Mouse (Mus musculus) liver (tissue): ENCODE data around the gene Rnf185.

Experiments
- DNase-seq: peaks from one replicate; pipeline ENCODE4 v3.0.0-alpha.2; 2020; ENCODE audit warnings: mixed read lengths

The Rnf185 gene

DNA sequence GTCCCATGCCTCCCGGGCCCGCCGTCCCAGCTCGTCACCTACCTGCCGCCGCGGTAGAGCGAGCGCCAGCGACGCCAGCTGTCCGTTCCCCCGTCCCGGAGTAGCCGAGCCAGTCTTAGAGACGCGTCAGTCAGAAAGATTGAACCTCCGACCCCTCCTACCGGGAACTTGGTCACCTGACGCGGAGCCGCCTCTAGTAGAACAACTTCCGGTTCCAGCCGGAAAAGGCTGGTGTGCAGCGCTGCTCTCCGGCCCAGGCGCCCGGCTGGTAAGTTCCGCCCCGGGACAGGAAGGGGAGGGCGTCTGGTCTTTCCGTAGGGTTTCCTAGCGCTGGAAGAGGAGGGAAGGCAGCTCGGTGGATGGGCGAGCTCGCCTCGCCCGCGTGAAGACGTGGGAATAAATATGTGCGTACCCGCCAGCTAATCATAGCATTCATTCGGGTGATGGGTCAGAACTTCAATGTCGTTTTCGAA, at the start of gene Rnf185:
Rnf185 (minus strand) TSS at position 197 of the 473 bp plus-strand sequence.
- peak; percentile 94 for DNase-seq

DNA sequence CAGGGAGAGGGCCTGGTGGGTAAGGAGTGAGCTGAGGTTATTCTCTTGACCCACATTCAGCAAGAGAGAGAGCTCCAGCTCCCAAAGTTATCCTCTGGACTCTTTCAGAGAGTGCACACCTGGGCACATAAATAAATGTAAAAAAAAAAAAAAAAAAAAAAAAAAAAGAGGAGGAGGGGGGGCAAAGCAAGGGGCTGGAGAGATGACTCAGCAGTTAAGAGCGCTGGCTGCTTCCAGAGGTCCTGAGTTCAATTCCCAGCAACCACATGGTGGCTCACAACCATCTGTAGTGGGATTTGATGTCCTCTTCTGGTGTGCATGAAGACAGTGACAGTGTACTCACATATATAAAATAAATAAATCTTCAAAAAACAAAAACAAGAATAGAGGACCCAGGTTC, 45.1 kb upstream of the Rnf185 start:
- DNase-seq, result no peak

DNA sequence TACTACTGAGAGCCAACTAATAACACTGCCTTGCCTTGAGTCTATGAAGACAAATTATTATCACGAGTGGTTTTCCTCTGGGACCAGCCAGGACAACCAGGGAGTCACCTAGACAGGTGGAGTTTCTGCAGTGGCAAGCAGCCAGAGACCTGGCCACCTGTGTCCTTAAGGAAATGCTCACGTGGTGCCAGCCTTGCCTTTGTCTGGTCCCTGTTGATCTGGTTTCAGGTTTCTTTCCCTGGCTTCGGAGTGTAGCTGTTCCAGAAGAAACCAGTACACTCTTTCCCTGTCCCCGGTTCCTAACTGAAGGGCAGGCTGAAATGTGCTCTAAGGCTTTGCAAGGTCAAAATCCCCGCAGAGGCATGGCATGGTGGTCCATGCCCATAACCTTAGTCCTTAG, 44.6 kb upstream of the Rnf185 start:
- DNase-seq, result no peak

DNA sequence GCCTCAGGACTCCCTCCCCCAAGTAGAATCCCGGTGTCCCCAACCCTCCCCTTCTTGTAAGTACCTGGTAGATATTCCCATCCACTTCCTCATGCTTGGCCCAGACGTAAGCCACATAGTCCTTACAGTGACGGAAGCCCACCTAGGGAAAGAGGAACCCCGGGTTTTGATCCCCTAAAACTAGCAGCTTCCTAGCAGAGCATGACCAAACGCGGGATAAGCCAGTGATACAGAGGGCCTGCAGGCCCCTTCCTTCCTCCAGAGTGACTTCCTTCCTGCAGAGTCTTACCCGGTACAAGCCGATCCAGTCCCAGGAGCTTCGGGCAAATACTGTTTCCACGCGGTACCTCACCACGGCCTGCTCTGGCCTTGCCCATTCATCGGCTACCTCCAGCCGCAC, 43.3 kb upstream of the Rnf185 start:
- no peak for DNase-seq

DNA sequence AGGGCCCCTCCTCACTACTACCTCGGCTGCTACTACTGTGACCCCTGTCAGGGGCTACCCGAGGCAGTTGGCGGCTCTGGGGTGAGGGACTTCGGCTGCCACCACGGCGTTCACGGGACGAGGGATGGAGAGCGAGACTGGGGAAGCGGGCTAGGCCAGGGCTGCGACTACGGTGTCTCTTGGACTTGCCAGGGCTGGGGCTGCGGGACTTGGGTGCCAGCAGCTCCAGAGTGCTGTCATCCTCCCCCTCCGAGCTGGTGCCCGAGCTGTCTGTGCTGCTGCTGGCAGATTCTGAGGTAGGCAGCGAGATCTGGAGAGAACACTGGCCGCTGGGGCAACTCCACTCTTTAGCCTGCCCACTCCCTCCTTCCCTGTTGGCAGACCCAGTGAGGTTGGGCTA, 42.7 kb upstream of the Rnf185 start:
- no peak for DNase-seq

DNA sequence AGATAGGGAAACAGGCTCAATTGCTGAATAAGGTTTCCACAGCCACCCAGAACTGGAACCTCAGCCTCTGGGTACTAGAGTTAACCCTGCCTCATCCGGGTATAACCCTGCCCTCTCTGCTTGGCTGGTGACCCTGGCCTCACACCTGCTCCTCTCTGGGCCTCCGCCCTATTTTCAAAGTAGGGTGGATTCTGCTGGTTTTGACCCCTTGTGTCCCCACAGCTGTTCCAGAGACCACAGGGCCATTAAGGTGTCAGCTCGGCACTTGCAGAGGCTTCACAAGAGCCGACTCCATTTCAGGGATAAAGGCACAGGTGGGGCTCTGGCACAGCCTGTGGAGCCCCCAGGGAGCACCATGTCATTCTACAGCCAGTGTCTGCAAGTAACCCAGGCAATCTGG, 40.6 kb upstream of the Rnf185 start:
- DNase-seq, result no peak

DNA sequence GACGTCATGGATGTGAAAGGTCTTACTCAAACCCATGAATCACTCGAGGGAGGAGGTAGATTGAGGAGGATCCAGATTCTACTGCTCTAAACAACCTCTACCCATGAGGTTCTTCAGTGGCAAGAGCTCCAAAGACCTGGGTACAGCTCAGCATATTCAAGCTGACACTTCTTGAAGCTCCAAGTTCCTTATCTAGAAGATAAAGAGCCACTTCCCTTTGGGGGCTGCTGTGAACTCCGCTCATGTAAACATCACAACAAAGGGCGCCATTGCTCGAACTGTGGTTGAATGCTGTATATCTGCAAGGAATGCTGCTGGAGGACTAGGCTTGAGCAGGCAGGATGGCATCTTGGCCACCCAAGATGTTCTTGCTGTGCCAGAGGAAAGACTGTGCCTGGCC, 36.9 kb upstream of the Rnf185 start:
- no peak for DNase-seq

DNA sequence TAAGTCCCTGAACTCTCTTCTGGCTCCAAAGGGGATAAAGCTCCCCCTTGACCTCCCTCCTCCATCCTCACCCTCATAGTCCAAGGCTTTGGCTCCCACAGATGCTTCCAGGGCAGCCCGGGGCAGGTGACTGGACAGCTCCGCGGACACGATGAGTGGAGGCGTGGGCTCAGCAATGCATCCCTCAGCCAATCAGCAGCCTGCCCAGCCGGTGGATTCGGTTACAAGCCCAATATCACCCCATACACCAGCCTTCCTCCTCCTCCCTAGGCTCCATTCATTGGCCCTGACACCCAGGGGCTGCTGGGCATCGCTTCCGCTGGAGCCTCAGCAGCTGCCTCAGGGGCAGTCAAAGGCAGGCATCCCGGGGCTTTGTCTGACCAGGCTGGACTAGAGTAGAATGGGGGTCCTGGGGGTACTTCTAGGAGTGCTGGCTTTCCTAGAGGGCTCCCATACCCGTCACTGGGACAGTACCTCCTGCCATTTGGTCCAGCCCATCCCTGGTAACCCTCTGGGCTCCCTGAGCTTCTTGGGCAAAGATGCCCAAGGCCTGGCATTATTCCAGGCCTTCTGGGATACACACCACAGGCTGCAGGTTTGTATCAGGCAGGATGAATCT, 35.9 kb upstream of the Rnf185 start, which contains the start of gene Pla2g3:
Pla2g3 (plus strand) TSS at position 333 of the 619 bp plus-strand sequence.
- no peak for DNase-seq

DNA sequence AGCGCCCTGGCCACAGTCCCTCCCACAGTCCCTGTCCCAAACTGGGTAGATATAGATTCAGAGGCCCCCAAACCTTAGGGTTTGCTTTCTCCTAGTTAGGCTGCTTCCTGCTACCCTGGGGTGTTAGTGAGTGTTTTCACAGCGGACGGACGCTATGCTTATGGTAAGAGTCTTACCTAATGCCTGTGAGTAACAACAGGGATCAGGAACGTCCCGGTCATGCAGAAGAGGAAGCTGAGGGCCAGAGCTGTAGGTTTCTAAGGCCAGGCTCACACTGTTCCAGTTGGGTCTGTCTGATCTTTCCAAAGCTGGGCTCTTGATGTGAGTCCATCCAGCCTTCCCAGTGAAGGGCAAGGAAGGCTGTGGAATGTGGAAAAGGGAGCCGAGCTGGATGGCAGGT, 34.2 kb upstream of the Rnf185 start:
- DNase-seq, result no peak

DNA sequence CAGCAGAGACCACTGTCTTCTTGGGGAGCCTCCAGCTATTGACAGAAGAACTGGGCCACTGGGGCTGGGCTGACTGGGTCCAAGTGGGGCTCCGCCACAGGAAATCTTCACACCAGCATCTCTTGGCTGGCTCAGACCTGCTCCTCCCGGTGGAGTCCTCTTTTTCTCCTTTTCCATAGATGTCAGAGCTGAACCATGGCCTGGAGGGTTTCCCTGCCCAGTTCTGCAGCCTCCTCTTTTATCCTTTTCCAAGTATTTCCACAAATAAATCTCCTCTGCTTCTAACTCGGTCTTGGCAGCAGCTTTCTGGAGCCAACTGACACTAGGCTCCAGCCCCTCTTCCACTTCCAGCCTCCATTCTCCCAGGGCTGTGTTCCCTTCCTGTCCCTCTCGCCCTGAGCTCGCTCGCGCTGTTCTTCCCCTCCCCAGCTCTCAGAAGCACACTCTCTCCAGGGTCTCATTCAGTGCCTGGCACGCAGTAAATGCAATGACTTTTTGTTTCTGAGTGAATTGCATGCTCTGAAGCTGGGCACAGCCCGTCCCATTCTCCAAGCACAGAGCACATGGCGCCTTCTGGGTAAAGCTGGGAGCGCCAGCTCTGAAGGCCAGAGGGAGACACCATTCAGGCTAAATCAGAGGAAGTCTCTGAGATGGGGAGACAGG, 31.9 kb upstream of the Rnf185 start:
- DNase-seq, result no peak

DNA sequence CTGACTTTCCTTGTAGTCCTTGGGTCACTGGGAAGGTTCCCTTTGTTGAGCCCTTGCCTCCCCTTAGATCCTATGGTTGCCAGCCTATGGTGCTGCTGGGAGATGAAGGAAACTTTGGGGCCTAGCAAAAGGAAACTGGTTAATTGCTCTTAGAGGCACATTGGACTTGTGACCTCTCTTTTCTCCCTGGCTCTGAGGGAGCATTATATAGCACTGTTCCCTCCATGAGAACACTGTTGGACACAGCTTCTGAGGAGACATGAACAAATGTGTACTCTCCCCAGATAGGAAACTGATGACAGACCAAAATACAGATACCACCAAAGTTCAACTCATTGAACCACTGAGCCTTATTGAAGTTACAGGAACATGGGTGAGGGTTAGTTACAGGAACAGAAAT, 23.3 kb upstream of the Rnf185 start:
- DNase-seq, result no peak

DNA sequence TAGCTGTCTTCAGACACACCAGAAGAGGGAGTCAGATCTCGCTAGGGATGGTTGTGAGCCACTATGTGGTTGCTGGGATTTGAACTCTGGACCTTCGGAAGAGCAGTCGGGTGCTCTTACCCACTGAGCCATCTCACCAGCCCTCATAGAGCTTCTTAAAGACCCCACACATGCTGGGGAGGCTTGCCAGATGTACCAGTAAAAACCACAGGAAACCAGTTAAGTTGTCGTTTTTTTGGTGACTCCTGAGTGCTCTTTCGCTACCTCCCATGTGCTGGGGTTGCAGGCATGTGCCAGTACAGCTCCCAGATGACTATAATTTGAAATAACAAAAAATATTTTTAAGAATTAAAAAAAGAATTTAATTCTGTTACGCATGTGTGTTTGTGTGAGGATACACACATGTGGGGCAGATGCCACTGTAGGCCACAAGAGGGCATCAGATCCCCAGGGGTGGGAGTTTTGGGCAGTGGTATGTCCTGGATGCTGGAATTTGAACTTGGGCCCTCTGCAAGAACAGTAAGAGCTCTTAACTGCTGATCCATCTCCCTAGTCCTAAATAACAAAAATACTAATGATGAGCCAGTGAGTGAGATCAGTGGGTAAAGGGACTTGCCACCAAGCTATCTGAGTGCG, 22.4 kb upstream of the Rnf185 start:
- DNase-seq, result peak; percentile 19

DNA sequence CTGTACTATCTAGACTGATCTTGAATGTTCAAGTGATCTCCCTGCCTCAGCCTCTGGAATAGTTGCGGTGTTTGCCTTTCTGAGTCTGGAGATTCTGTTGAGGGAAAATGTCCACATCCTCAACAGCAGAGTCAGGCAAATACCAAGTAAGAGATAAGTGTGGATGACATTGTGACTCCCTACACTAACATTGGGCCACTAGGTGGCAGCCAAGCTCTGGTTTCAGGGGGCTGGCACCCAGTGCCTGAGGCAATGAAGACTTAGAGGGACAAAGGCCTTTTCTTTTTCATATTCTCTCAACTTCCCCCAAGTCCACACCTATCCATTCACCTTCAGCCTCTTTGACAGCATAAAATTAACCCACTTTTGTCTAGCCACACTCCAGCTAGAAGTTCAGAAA, 20.3 kb upstream of the Rnf185 start:
- DNase-seq, result peak; percentile 83

DNA sequence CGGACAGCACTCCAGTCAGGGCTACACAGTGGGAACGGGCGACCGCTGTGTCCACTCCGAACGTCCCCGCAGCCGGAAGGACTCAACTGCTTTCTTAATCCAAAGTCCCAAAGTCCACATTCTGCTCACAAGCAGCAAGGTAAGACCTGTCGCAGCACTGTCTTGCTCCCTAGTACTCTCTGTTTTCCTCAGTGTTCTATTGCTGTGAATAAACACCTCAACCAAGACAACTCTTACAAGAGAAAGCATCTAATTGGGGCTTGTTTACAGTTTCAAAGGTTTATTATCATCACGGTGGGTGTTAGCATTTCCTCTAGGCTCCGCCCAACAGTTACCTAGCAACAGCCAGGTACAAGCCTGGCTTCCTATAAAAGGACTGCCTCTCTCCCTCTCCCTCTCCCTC, 19.3 kb upstream of the Rnf185 start:
- no peak for DNase-seq

DNA sequence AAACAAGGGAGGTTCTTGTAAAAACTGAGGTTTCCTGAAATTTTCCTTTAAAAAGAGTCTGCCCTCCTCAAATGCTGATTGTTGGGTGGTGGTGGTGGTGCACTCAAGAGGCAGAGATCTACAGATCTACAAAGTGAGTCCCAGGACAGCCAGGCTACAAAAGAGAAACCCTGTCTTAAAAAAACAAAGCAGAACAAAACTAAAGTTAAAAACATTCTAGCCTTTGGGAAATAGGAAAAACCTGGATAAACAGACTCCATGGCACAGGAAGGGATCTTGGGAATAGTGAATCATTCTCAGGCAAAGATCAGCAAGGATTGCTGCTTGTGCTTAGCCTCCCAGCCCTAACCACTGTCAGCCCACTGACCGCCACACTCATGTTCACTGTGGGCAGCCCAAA, 10.7 kb upstream of the Rnf185 start:
- no peak for DNase-seq

DNA sequence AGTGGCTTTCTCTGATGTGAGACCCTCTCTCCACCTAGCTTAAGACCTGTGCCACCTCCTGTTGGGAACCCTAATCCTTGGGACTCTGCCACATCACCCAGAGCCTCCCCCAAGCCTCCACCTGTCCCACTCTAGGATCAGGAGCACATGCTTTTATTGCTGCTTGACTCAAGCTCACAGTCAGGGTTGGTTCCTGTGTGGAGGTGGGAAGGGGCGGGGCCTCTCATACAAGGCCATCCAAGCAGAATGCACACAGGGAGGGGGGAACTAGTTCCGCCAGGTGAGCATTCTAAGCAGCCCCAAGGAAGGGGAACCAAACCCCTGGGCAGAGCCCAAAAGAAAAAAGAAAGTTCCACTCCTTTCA, 6.9 kb upstream of the Rnf185 start:
- DNase-seq, result peak; percentile 6

DNA sequence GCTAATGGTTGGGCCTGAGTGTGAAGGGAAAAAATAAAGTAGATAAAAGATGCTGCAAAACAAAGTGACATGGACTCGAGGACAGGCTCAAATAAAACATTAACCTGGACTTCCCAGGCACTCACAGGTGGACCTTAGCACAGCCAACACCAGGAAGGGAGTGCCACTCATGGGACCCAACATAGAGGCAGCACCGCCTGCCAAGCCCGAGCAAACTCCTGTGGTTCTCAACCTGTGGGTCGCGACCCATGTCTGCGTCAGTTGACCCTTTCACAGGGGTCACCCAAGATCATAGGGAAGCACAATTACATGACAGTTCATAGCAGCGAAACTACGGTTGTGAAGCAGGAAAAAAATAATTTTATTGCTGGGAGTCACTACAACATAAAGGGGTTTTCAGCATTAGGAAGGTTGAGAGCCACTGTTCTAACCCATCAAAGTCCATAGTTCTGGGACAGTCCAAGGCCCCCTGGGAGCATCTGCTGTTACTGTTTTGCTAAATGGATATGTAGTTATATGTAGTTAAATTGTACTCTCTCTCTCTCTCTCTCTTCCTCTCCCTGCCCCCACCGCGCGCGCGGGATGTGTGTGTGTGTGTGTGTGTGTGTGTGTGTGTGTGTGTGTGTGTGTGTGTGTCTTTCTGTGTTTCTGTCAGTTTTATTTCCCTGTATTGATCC, 6.4 kb upstream of the Rnf185 start:
- peak; percentile 29 for DNase-seq

DNA sequence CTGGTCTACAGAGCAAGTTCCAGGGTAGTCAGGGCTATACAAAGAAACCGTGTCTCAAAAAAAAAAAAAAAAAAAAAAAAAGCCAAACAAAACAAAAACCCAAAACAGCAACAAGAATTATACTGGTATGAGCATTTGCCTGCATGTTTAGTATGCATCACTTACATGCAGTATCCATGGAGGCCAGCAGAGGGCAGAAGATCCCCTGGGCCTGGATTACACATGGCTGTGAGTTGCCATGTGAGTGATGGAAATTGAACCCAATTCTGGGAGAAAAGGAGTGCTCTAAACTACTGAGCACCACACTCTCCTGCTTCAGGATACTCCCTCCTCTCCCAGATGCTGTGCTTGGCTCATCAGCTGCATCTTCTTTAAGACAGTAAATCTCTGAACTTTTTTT, 4.2 kb upstream of the Rnf185 start:
- DNase-seq, result peak; percentile 72

DNA sequence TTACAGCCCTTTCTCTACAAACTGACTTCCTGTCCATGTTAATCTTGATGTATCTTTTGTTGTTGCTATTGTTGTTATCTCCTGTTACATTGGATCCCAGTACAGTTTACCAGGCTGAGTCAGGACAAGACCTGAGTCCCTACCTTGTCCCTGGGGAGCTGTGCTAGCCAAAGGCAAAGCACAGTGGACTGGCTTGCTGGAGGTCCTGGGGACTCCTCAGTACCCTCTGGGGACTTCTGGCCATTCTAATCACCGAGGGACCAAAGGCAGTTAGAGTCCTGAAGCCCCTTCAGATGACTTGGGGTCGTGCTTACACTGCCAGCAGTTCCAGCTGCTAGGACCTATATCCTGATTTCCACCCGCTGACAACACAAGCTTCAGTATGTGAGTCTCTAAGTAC, 2.3 kb upstream of the Rnf185 start:
- no peak for DNase-seq

DNA sequence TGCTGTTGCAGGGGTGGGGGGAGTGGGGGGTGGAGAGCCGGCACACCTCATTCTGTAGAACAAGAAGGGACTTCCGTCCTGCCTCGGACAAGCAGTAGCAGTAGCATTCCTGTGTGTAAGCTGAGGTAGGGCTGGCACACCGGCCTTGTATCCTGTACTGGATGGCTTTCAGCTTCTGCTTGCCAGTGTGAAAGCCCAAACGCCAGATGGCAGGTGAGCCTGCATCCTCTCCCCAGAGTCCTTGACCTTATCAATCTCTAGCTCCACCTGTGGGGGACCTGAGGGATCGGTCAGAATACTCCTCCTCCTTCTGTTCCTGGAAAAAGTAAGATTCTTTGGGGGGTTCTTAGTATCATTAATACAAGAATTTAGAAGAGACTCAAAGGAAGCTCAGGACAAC, 1.3 kb upstream of the Rnf185 start:
- no peak for DNase-seq

DNA sequence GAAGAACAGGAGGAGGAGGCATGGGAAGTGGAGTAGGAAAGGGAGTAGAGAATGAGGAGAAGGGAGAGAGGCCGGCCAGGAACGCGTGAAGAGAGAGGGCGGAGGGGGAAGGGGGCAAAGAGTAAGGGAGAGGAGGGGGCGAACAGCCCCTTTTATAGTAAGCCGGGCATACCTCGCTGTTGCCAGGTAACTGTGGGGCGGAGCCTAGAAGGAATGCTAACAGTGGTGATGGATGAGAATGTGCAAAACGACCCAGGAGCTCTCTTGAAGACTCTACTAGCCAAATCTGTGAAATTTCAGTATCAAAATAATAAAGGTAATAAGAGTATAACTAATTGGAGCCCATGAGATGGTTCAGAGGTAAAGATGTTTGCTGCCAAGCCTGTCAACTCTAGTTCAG, 606 bp upstream of the Rnf185 start:
- peak; percentile 28 for DNase-seq

DNA sequence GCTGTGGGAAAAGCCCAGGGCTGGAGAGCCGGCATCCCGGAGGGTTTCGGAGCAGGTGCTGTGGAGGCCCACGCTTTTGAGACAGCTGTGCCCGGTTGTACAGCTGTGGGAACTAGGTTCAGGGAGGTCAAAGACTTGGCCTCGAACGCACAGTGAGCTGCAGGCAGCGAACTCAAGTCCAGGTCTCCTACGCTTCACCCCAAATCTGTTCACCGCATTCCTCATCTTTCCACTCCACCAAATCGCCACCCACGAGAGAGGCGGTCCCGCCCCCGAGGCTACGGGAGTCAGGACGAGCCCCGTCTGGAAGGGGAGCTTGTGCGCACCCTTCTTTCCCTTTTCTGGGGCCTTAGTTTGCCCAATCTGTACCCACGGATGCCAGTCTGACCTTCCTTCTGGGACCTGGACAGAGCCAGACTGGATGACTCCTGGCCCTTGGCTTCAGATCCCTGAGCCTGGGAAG, 431 bp downstream of the Rnf185 start:
- peak; percentile 49 for DNase-seq

DNA sequence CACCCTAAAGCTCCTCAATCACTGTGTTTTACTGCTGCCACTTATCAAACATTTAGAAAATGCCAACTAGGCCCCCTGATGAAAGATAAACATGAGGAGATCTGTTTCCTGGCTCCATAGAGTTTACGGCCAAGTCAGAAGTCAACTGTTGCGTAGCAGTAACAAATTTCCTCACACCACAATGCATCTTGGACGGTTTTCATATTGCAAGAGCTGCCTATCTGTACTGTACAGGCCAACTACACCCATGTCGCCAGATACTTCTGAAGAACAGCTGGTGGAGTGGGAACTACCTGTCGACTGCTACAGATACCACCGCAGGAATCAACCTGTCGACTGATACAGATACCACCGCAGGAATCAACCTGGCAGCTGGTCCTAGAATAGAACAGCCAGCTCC, 7.3 kb downstream of the Rnf185 start:
- no peak for DNase-seq

DNA sequence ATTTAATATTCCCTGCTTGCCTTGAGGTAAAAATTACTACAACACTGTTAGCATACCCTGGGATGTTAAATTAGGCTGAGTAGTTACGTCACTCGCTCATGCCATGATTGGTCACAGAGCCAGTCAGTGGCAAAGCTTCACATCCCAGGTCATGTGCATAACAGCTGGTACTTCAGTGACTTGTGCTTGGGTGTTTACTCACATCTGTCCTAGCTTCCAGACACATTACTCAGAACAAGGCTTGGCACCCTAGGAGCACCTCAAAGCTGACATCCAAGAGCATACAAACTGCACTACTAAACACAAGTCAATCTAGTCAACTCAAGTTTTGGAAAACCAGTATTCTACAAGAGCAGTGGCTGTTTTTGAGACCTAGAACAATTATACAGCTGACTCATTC, 9.1 kb downstream of the Rnf185 start:
- DNase-seq, result no peak
